ENCODE assay signal across 9 mouse cellular contexts in genomic region chr4:111664146-111664545, GRCm38 (mm10). TPM values are rescaled to one million over a fixed set of nuclear protein-coding genes. Genes with fewer than 3 reads are reported as not detected.
DNase-seq lines count a peak whose midpoint lies in the region; ATAC-seq lines count a peak whose summit lies in the region.
"Had no signal": no experiment of that assay in that cellular context is flagged by ENCODE, and none has a peak within 500 bp of the region (broad histone marks: within the 10 kb centered on the region; RNA-seq: fewer than 3 reads in every experiment).

No protein-coding gene starts in this region.

- H3K4me2 ChIP-seq in embryonic facial prominence, embryonic 14.5 days (ENCODE audit: low read depth, low read length) = no peak overlapping the region
- no peak overlapping the region for H3K4me2 ChIP-seq in midbrain, embryonic 16.5 days (ENCODE audit: low read length)
- H3K4me2 ChIP-seq: neural tube, embryonic 12.5 days had no signal

- H3K27me3 ChIP-seq in embryonic facial prominence, embryonic 14.5 days (replicated peaks; ENCODE audit: control insufficient read depth, insufficient read depth, low read length) = no peaks in the 10 kb centered on the region
- H3K27me3 ChIP-seq in embryonic facial prominence, embryonic 10.5 days (replicated peaks; ENCODE audit: low read depth, poor library complexity, severe bottlenecking) = no peaks in the 10 kb centered on the region
- no peaks in the 10 kb centered on the region for H3K27me3 ChIP-seq in midbrain, embryonic 16.5 days (ENCODE audit: control insufficient read depth, insufficient read depth, low read depth, low read length)
- no peaks in the 10 kb centered on the region for H3K27me3 ChIP-seq in midbrain, embryonic 10.5 days (ENCODE audit: low read depth, poor library complexity, severe bottlenecking)
- H3K27me3 ChIP-seq: neural tube, embryonic 12.5 days had no signal

- H3K36me3 ChIP-seq in embryonic facial prominence, embryonic 14.5 days (ENCODE audit: control insufficient read depth, insufficient read depth, low read length) = no peaks in the 10 kb centered on the region
- no peaks in the 10 kb centered on the region for H3K36me3 ChIP-seq in embryonic facial prominence, embryonic 10.5 days (replicated peaks)
- no peaks in the 10 kb centered on the region for H3K36me3 ChIP-seq in midbrain, embryonic 16.5 days (ENCODE audit: control insufficient read depth, insufficient read depth, low read length)
- H3K36me3 ChIP-seq in midbrain, embryonic 10.5 days = no peaks in the 10 kb centered on the region
- H3K36me3 ChIP-seq: neural tube, embryonic 12.5 days had no signal

- H3K9me3 ChIP-seq in embryonic facial prominence, embryonic 14.5 days (ENCODE audit: control insufficient read depth, low read length) = no peaks in the 10 kb centered on the region
- no peaks in the 10 kb centered on the region for H3K9me3 ChIP-seq in embryonic facial prominence, embryonic 10.5 days
- H3K9me3 ChIP-seq in midbrain, embryonic 16.5 days (replicated peaks; ENCODE audit: control insufficient read depth, low read length, poor library complexity, severe bottlenecking) = no peaks in the 10 kb centered on the region
- no peaks in the 10 kb centered on the region for H3K9me3 ChIP-seq in midbrain, embryonic 10.5 days (replicated peaks)
- H3K9me3 ChIP-seq: neural tube, embryonic 12.5 days had no signal

- no peak overlapping the region for H3K9ac ChIP-seq in embryonic facial prominence, embryonic 14.5 days (ENCODE audit: low read depth, low read length)
- H3K9ac ChIP-seq in midbrain, embryonic 16.5 days (ENCODE audit: low read depth, low read length) = no peak overlapping the region
- H3K9ac ChIP-seq: neural tube, embryonic 12.5 days had no signal

- H3K4me1 ChIP-seq in embryonic facial prominence, embryonic 14.5 days (ENCODE audit: control insufficient read depth, insufficient read depth, low read length) = peaks cover 10% of the 10 kb centered on the region; the same call in 1 of the 2 replicates
- peaks cover 15% of the 10 kb centered on the region for H3K4me1 ChIP-seq in embryonic facial prominence, embryonic 10.5 days
- H3K4me1 ChIP-seq in midbrain, embryonic 16.5 days (ENCODE audit: control insufficient read depth, insufficient read depth, low read length) = peaks cover 11% of the 10 kb centered on the region
- H3K4me1 ChIP-seq in midbrain, embryonic 10.5 days = peaks cover 13% of the 10 kb centered on the region

- no peak overlapping the region for H3K27ac ChIP-seq in embryonic facial prominence, embryonic 14.5 days (replicated peaks; ENCODE audit: low read depth, low read length)
- no peak overlapping the region for H3K27ac ChIP-seq in embryonic facial prominence, embryonic 10.5 days (replicated peaks)
- no peak overlapping the region for H3K27ac ChIP-seq in midbrain, embryonic 16.5 days (ENCODE audit: low read length)
- no peak overlapping the region; the same call in 1 of the 2 replicates for H3K27ac ChIP-seq in midbrain, embryonic 10.5 days (replicated peaks)
- H3K27ac ChIP-seq: neural tube, embryonic 12.5 days had no signal

- H3K4me3 ChIP-seq in embryonic facial prominence, embryonic 14.5 days (ENCODE audit: low read depth, low read length) = no peak overlapping the region
- no peak overlapping the region for H3K4me3 ChIP-seq in embryonic facial prominence, embryonic 10.5 days
- H3K4me3 ChIP-seq in midbrain, embryonic 16.5 days (ENCODE audit: low read depth, low read length) = no peak overlapping the region
- no peak overlapping the region for H3K4me3 ChIP-seq in midbrain, embryonic 10.5 days
- H3K4me3 ChIP-seq: neural tube, embryonic 12.5 days had no signal

- ATAC-seq in embryonic facial prominence, embryonic 14.5 days (ENCODE audit: low read depth) = no peak
- peak; percentile 41; the same call in 1 of the 2 replicates for ATAC-seq in midbrain, embryonic 16.5 days

- DNase-seq in embryonic facial prominence, embryonic 14.5 days (ENCODE audit: low spot score) = peak; percentile 23
- DNase-seq in embryonic facial prominence, embryonic 10.5 days (ENCODE audit: low spot score) = no peak
- no peak for DNase-seq in midbrain, embryonic 10.5 days (ENCODE audit: low spot score)
- peak; percentile 19 to 32 for DNase-seq in kidney, adult 8-10 months
- peak; percentile 37 to 57 for DNase-seq in lung, postnatal 4 days
- DNase-seq in spleen, postnatal 36 days (ENCODE audit: low spot score in 2 of 2) = no peak
- DNase-seq in cerebellum, adult 9-11 months = no peak

- 42% methylated on average over 3 of the region's 3 CpGs for WGBS in embryonic facial prominence, embryonic 14.5 days
- 71% methylated on average over 3 of the region's 3 CpGs for WGBS in embryonic facial prominence, embryonic 10.5 days
- WGBS in midbrain, embryonic 16.5 days = 45% methylated on average over 3 of the region's 3 CpGs
- WGBS in midbrain, embryonic 10.5 days = 70% methylated on average over 3 of the region's 3 CpGs

RNA-seq across cellular contexts. Expression of gene Spata6, which starts 55.6 kb away (rescaled TPM):
- polyA plus RNA-seq in embryonic facial prominence, embryonic 14.5 days (2014; fragmentation: Nextera tagmentation; extraction: Ambion mirVana) = 25.3 and 26.2 TPM in 2 replicates
- polyA plus RNA-seq in embryonic facial prominence, embryonic 10.5 days (2016; fragmentation: Nextera tagmentation; extraction: Ambion mirVana) = 23.9 and 25.3 TPM in 2 replicates
- 14.5 and 14.9 TPM in 2 replicates for polyA plus RNA-seq in midbrain, embryonic 16.5 days (2015; fragmentation: Nextera tagmentation; extraction: Ambion mirVana)
- 33.1 and 33.7 TPM in 2 replicates for polyA plus RNA-seq in midbrain, embryonic 10.5 days (2016; fragmentation: Nextera tagmentation; extraction: Ambion mirVana)

Comparison
In these comparisons a context has a peak if more than half of its experiments do, and no peak if none do; other contexts are left out.
1. DNase-seq: peak in embryonic facial prominence, embryonic 14.5 days (single experiment), kidney, adult 8-10 months (2 of 2) and lung, postnatal 4 days (2 of 2); none in embryonic facial prominence, embryonic 10.5 days (single experiment), midbrain, embryonic 10.5 days (single experiment), spleen, postnatal 36 days (0 of 2) and cerebellum, adult 9-11 months (single experiment).